Mouse (Mus musculus): Measurements from ENCODE around the gene Il10rb. TPM values are rescaled to one million over a fixed set of nuclear protein-coding genes. Genes with fewer than 3 reads are reported as not detected.
"Not testable (repeated sequence)": the region's sequence is repeated elsewhere in the genome, so short reads cannot be mapped to it uniquely, and the experiment has no call there.

Il10rb gene
- total RNA-seq, 2 experiments from 2014 or later: 75.4 to 78.8 TPM

DNA sequence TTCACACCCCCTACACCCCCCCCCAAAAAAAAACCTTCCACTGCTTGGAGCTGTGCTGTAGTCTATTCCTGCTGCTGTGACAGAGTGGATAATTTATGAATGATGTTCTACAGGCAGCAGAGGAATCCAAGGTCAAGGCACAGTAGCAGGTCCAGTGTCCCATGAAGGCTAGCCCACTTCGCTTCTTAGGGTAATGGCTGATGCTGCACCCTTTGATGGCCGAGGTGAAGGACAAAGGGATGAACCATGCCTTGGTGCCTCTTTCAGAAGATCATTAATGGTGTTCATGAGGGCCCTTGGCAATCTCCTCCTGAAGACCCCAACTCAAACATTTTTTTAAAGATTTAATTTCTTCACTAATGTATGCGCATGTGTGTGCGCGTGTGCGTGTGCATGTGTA lies 10.4 kb downstream of the Il10rb start:
- DNase-seq: no peak

- DNase-seq: no peak
These were observed 11.0 kb downstream of the Il10rb start for GRCm38 (mm10) chr16:91416938-91417337.

DNA sequence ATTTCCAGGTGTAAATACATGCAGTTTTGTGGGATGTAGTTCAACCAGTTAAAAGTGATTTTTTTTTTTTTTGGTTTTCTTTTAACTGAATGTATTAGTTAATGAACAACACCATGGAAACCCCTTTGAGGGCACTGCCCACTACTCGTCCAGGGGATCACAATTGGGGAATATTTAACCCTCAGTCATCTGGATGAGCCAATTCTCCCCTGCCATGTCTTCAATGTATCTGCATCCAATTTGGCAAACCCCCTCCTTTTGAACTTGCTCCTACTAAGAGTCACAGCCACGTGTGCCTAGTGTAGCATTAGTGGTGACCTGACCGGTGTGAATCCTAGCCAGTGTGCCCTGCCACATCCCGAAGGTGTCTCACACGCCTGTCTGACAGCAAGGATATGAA lies 12.6 kb downstream of the Il10rb start:
- DNase-seq: no peak

GRCm38 (mm10) chr16:91425816-91426215 lies 19.9 kb downstream of the Il10rb start:
- no peak for DNase-seq

GRCm38 (mm10) chr16:91426586-91426985 lies 20.6 kb downstream of the Il10rb start:
- no peak for DNase-seq

GRCm38 (mm10) chr16:91427461-91427860 lies 21.5 kb downstream of the Il10rb start:
- no peak for DNase-seq

- DNase-seq: peak; percentile 42
These were observed 22.4 kb downstream of the Il10rb start for GRCm38 (mm10) chr16:91428259-91428865.

GRCm38 (mm10) chr16:91432720-91433328 lies 26.9 kb downstream of the Il10rb start:
- no peak for DNase-seq

- DNase-seq: no peak
These were observed 27.5 kb downstream of the Il10rb start for GRCm38 (mm10) chr16:91433329-91433933.

GRCm38 (mm10) chr16:91434119-91434518 lies 28.2 kb downstream of the Il10rb start:
- DNase-seq: no peak

DNA sequence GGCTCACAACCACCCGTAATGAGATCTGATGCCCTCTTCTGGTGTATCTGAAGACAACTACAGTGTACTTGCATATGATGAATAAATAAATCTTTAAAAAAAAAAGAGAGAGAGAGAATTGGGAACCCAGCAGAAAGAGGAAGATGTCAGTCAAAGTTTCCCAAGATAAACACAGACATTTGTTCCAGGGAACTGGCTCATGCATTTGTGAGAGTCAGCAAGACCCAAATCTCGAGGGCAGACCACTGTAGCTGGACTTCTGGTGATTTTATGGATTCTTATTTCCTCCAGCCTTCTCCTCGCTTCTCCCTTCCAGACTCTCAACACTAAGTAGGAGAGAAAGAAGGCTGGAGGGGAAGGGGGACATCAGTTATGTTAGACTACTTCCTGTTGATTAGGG lies 32.1 kb downstream of the Il10rb start:
- no peak for DNase-seq

- not testable (repeated sequence) for DNase-seq
These were observed 32.6 kb downstream of the Il10rb start for GRCm38 (mm10) chr16:91438599-91438998.

- peak; percentile 76 for DNase-seq
These were observed 35.4 kb downstream of the Il10rb start for GRCm38 (mm10) chr16:91441366-91441765.

DNA sequence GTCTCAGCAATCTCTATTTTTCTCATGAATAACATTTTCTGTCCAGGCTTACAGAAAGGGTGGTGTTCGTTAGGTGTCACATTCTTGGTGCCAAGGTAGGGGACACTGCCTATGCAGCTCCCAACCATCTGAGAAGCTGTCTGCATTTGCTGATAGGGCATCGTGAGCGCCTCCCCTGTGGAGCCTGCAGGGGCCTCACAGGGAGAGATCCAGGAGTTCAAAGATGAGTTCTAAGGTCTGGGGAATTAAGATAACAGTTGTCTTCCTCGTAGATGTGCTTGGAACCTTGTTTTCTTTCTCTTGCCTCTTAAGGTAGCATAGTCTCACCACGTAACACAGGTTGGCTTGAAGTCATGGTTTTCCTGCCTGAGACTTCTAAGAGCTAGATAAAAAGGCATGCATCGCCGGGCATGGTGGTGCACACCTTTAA lies 35.9 kb downstream of the Il10rb start:
- no peak for DNase-seq

GRCm38 (mm10) chr16:91442446-91442845 lies 36.5 kb downstream of the Il10rb start:
- no peak for DNase-seq

DNA sequence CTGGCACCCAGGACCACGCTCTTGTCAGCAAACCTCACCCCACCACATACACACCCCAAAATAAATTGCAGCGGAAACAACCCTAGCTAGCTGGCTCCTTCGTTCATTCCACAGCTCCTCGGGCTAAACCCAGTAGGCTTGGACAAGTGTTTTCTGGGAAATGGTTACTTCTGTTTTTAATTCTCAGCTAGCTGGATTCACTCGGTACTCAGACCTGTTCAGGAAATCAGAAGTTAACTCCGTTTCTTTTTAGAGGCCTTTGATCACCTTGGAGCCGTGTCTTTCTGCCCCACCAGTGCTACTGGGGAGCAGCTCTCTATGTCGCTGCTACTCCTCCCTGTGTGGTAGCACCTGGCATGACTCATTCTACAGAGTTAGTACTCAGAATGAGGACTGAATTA lies 37.2 kb downstream of the Il10rb start:
- no peak for DNase-seq

GRCm38 (mm10) chr16:91444847-91445246 lies 38.9 kb downstream of the Il10rb start:
- DNase-seq: no peak

DNA sequence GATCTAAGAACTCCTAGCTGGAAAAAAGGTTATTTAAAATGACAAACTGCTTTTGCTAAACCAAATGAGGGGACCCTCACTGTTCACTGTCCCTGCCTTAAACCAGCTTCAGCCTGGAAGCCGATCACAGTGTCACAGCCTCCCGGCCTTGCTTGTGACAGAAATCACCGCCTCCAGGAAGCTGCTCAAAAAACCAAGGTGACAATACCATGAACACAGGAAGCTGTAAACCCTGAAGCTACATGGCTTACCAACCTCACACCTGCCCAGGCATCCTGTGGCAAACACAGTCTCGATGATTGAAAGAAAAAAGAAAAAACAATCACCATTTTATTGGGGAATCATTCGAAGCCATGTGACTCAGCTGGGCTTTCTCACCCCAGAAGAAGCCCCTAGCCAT lies 39.6 kb downstream of the Il10rb start:
- no peak for DNase-seq

DNA sequence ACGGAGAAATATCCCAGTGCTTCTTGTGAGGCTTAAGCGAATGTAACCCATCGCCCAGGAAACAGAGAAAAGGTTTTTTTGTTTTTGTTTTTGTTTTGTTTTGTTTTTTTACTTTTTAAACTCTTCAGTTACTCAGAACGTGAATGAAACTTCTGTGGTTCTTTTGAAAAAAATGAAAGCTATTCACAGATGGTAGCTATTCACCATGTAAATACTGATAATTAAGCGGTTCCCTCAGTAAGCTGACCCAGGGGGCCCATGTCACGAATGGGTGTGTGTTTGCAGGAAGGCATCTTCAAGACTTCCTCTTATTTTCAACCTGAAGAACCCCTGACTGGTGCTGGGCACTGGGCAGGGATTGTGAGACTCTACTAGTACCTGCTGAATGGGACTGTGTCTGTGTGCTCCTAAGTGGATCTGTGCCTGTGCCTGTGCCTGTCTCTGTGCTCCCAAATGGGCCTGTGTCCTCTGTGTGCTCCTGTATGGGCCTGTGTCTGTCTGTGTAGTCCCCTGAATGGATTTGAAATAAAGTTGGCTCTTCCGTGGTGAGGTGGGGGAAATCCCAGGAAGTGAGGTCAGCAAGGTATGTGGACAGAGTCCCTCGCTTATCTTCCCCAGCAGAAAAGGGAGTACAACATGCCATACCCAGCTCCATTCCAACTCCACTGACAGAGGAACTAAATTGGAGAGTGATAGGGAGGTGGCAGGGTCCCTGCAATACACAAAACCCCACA lies 41.0 kb downstream of the Il10rb start:
- DNase-seq: no peak

- DNase-seq: peak; percentile 42
These were observed 41.5 kb downstream of the Il10rb start for GRCm38 (mm10) chr16:91447512-91447900.

DNA sequence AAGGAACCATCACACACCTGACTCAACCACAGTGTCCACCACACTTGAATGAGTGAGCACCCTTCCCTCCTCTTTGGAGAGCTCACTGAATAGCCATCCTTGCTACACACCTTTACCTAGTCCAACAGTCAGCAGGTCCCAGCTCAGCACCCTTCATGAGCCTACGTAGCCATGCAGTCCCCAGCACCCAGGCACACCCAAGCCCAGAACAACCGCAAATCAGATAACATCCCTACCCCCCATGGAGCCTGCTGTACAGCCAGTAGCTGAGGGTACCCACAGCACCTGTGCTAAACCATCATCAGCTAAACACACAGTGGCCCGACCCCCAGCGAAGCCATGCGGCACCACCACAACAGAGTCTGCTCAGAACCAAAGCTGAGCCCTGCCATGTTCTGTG lies 42.1 kb downstream of the Il10rb start:
- DNase-seq: no peak

DNA sequence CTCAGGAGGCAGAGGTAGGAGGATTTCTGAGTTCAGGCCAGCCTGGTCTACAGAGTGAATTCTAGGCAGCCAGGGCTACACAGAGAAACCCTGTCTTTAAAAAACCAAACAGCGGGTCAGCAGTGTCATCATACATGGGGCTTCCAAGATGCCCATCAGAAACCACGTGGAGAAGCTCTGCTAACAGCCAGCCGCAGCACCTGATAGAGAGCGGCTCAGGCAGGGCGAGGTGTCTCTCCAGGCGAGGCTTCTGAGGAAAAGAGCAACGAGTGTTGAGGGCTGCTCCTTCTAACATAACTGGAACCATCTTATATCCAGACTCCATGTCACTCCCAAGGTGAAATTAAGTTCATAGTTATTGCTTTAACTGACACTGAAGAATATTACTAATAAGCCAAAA lies 42.9 kb downstream of the Il10rb start:
- DNase-seq: no peak

Measured in adrenal gland, postnatal 10 days (tissue).